Mouse (Mus musculus) bone marrow, adult 2 months (tissue): Measurements from ENCODE around the gene Stat4.

Experiments
- CTCF ChIP-seq: fragments of 200-500 bp; IDR thresholded peaks from 2 replicates; pipeline ENCODE4 v1.5.1; 2011; ENCODE audit warnings: low read length, control low read depth; ENCODE audit not compliant: control insufficient read depth, insufficient read depth
- POLR2A ChIP-seq: fragments of 200-500 bp; IDR thresholded peaks from 2 replicates; pipeline ENCODE4 v1.6.1; 2011; ENCODE audit warnings: low read depth, mild to moderate bottlenecking, control low read depth, low read length, borderline replicate concordance; ENCODE audit not compliant: control insufficient read depth

DNA sequence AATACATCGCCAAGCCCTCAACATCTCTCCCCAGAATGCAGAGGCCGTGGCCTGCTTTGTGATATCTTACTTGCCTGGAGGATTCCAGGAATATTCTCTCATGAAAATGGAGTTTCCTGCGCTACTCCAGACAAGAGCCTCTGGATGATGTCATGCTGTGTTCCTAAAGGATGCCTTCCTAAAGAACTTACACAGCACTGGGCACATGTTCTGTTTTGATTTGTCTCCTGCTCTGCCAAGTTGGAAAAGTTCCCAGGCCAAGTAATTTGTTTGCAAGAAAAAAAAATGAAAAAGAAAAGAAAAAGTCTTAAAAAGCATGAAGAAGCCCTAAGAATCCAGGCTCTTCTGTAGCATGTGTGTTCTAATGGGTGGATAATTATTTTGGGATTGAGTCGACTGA lies 56.2 kb downstream of the Stat4 start:
- TF ChIP-seq CTCF (no peak), POLR2A (no peak)
